Mouse (Mus musculus): ENCODE measurements at regions not wholly inside any gene's neighbourhood (a gene's known extent, or its start where the extent isn't known, plus 50 kb on each side); places are given as distances from the start of the nearest gene placed in this dataset.

DNA sequence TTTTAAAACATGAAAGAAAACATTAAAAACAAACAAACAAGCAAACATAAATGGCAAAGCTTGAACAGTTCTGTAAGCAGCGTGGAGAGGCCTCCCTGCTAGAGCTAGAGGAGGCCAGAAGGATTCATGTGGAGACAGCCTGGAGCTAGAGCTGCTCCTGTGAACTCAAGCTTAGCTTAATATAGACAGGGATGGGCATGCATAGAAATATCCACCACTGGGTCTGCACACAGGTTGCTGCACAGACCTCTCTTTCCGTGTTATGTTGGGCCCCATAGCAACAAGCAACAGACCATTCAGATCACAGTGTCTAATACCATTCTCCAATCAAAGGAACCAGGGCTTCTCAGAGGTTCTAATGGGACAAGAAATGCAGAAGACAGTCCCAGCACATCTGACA is 122.9 kb upstream of the Magi3 start:
- no peak for DNase-seq

DNA sequence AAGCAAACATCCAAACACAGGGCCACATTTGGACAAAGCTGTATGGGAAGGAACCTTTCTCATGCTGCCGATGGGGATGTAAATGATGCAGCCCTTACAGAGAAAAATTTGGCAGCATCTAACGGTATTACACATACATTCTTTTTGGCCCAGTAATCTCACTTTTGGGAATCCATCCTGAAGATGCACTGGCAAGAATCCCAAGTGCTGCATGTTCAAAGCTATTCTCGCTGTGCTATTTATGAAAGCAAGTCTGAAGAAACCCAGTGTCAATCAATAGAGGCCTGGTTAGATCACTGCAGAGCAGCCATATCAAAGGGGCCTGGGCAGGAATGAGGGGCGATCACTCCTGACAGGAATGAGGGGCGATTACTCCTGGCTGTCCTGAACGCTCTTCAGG is 122.0 kb upstream of the Magi3 start:
- no peak for DNase-seq

DNA sequence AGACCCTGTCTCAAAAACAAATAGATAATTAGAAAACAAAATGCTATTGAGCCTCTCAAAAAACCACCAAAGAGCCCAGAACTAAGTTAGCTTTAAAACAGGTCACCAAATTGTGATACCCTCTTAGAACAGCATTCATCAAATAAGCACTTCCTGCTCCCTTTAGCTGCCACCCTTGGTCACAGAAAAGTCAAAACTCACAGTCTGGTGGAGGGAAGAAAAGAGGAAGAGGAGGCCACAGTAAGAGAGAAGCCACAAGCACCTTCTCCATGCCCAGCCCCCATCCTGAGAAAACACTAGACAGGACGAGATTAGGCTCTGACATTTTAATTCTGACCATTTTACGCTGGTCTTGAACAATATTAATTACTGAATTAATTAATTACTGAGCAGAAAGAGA is 120.2 kb upstream of the Magi3 start:
- no peak for DNase-seq

DNA sequence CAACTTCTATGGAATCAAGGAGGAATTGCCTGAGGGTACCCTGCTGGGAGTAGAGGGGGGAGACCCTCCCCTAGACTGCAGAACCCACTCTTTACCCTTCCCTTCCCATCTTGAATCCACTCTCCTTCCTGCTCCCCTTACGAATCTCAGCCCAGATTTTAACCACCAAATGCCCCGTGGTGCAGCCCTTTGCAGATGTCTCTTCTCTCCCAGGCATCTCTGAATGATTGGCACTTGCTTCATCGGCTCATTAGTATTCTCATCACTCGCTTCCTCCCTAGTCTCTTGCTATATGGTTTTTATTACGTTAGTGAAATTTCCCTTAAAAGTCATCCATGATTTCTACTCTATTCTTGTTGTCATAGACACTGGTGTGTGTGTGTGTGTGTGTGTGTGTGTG is 116.7 kb upstream of the Magi3 start:
- DNase-seq: no peak

DNA sequence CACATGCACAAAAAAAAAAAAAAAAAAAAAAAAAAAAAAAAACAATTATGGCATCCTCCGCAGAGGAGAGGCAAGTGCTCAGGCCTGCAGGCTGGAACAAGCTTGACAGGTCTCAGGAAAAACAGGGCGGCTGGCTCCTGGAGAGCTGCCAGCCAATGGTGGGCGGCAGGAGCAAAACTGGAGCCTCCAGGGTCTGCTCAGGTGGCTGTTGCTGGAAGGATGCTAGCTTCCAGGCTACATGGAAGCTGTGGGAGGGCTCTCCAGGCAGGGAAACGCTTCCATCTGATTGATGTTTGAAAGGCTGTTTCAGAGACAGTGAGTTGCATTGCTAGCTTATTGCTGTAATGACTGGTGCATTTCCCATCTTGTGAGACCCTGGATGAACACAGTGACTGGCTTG is 116.1 kb upstream of the Magi3 start:
- no peak for DNase-seq

DNA sequence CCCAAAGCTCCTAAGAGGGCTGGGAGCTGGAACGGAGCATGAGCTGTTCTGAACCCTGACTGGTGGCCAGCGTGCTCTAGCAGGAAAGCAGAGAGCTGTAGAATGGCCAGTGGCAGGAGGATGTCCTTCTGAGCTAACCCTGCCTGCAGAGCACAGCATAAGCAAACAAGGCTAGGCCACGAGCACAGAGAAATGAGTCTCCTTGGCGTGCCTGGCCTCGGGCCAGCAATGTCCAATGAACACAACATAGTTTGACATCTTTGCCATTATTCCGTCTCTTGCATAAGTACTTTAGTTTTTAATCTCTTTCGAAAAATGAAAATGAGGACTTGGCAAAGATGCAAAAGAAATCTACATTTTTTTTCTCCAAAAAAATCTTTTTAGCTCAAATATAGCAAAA is 114.6 kb upstream of the Magi3 start:
- no peak for DNase-seq

DNA sequence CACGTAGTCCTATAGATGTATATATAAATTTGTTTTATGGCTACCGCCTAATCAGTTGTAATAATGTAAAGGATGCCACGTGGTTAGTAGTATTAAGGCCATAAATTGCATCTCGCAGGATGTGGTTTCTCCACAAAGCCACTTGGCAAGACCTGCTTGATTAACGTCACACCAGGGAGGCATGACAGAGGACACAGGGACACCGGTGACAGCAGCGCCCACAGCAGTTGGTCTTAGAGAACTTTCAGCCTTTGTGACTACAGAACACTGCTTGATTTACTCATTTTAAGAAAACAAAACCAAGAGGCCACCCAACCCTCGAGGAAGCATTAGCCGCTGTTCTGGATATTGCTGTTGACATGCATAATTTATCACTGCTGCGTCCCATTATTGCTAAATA is 113.2 kb upstream of the Magi3 start:
- no peak for DNase-seq

DNA sequence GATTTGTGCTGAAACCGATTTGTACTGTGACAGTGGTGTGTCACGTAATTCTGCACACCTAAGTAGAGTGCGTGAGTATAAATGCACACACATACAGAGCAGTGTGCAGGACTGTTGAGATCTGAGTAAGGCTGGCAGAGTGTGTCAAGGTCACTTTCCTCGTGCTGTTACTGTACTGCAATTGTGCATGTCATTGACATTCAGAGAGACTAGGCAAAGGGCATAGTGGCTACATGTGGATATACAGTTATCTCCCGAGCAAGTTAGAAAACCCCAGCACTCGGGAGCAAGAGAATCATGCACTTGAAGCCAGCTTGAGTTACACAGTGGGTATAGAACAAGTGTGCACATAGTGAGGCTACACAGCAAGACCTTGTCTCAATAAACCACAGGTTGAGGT is 110.5 kb upstream of the Magi3 start:
- no peak for DNase-seq

DNA sequence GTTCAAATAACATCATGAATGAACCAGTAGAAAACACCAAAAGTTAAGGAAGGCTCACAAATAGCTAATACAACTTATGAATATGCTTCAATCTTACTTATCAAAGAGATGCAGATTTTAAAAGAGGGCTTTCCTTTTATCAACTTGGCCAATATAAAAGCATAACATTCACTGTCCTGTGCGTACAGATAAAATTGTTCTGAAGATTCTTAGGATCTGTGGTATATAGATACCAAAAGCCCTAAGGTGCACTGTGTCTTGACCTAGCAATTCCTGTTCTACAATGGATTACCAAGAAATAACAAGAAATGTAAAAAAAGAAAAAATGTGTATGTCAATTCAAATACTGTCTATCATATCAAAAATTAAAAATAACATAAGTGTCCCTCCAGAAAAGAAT is 107.7 kb upstream of the Magi3 start:
- DNase-seq: no peak

DNA sequence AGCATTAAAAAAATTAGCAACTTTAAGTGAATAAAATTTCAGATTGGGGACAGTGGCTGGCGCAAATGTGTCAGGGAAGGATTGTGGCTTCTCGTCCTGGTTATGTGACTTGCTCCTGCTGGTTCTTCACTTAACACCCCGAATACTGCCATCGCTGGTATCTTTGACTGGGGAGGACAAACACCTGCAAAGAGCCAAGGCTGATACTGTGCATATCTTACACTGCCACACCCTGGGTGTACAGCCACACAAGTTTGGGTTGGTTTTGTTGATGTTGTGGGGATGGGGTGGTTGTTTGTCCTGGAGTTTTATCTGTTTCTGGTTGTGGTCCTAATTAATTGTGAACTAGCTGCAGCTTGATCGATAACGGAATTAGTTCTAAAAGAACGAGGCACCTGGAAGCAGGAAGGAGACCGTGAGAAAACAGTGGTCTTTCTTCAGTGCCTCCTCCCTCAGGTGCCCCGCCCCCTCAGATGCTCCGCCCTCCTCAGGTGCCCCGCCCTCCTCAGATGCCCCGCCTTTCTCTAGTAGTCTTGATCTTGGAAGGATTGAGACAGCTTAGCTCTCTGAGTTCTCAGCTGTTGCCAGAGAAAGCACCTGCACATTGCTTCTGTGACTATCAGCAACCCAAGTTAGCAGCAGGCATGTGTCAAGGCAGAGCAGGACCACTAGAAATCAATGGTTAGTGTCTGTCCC is 107.0 kb upstream of the Magi3 start:
- no peak for DNase-seq

DNA sequence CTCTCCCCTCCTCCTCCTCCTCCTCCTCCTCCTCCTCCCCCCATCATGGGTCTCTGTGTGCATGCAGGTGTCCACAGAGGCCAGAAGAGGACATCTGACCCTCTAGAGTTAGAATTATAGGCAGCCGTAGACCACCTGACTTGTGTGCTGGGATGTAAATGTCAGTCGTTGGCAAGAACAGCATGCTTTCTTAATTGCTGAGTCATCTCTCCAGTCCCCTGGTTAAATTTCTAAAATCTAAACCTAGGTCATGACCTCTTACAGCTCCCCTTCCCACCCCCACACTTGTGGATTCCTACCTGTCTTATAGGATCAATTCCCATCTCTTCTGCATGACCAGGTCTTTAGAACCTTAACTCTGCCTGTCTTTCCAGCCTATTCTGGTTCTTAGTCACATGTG is 102.4 kb upstream of the Magi3 start:
- no peak for DNase-seq

DNA sequence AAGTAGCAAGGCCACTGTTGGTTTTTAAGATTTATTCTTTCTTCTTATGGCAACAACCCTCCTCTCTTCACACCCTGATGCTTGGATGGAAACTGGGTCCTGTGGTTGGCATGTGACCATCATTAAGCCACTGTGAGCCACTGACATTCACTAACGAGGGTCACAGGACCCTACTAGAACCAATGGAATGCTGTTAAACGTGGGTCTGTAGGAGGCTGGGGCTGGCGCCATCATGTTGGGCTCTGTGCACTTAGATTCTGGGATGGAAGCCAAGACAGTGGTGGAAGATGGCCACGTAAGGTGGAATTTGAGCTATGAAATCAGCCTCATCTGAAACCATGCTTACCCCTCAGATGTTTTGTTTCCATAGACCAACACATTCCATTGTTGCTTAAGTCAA is 100.2 kb upstream of the Magi3 start:
- no peak for DNase-seq

DNA sequence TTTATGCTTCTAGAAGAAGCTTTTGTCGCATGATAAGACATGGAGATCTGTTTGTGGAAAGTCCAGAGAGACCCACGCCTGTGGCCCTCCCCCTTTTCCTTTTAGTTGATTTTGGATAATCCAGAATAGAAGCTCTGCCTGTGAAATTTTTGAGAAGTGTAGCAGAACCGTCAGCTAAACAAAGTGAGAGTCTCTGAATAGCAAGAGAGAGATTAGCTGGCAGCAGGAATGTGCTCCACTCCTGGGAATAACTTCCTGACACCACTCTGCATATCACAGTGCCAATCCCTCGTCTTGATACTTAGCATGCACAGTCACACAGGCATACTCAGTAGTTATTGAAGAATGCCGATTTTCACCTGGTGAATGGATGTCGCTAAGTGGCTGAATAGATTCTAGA is 99.2 kb upstream of the Magi3 start:
- no peak for DNase-seq

DNA sequence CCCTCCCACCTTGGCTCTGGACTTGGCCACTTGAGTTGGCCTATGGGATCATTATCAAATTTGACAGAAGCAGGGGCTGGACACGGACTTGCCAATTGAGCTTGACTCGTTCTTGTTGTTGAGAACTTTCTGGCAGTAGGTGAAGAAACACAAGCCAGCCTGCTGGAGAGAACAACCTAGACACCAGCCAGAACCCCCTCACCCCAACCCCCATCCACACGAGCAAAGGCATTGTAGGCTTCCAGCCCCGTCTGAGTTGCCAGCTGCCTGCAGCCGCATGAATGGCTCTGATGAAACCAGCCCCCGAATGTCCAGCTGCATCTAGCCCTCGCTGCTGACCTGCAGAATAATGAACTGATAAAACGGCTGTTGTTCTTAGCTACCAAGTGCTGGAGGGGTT is 98.7 kb upstream of the Magi3 start:
- no peak for DNase-seq

DNA sequence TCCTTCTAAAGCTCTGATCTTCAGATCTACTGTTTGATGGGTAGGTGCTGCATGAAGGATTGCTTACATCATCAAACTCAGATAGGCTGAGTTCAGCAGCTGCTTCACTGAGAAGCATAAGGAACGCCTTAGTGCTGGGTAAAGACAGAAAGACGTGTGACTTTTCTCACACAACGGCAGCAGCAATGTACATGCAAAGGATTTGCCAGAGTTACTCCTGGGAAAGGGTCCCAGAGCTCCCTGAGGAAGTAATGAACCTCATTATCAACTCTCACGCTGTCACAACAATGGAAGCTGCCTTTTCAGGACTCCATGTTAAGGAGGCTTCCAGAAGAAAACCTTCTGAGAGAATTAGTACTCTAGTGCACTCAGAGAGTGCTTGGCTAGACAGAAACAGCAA is 97.4 kb upstream of the Magi3 start:
- DNase-seq: no peak

DNA sequence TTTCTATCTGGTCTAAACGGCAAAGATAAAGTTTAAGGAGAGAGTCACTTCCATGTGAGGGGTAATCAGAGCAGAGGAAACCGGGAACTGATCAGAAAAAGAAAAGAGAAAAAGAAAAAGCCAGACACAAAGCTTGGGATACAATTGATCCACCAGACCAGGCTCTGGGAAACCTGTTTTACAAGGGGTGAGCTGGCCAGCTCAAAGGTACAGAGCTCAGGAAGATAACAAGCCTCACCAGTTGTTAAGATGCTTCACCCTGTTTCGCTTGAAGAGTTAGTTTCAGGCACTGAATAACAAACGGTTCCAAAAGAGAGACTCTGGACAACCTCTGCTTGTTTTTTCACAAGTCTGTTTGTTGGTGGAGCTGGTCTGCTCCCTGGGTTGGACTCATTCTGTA is 92.9 kb upstream of the Magi3 start:
- no peak for DNase-seq

DNA sequence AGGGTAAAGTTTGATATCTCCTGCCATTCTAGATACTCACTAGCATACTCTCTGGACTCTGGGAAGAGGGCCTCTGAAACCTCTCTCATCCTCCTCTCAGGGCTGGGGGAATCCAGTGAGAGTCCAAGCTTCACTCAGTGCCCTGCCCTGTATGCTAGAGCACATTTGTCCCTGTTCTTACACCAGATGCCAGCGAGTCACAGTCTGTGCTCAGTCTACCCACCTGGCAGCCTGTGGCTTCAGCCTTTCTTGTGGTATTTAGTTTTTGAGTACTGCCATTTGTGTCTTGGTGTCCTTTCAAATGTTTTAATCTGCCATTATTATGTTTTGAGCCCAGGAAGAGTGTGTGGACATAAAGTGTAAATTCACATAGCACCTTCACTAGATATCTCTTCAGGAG is 86.8 kb upstream of the Magi3 start:
- DNase-seq: no peak

DNA sequence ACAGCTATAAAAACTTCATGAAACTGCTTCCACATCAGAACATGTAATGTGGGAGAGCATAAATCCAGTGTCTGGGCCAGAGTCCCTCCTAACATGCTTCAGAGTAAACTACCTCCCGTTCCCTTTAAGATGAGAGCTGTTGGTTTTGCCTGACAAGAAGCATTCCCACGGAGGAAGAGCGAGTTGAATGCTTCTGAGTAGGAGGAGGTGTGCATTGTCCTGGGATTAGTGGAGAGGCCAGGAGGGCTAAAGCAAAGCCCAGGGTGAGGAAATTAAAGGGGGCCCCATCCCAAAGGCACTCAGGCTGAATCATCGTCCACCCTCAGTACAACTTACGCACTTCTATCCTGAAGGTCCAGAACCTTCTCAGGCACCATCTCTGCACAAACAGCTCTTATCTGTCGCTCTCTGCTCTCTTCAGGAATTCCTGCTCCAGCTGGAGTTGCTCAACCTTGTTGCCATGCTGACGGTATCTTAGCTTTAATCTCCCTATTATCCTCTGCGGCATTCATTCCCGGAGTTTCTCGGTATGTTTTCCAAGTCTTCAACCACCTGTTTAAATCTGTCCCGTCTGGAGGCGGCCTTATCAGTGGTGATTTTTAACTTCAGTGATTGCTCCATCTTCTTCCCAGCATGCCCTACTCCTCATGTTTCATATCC is 85.9 kb upstream of the Magi3 start:
- DNase-seq: no peak

DNA sequence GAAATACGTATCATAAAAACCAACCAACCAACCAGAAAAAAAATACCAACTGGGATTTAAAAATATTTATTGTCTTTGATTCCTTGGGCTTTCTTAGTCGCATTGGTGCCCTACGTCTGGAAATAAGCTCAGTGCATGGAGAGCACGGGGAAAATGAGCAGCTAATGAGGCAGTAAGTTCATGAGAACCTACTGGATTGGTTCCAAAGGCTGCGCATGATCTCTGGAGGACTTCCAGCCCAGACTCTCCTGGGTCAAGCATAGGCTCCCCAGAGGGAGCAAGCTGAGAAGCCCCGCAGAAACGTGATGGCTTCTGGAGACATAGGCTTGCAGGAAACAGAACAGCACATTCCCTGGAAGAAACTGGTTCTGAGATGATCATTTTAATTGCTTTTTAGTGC is 83.4 kb upstream of the Magi3 start:
- DNase-seq: no peak

DNA sequence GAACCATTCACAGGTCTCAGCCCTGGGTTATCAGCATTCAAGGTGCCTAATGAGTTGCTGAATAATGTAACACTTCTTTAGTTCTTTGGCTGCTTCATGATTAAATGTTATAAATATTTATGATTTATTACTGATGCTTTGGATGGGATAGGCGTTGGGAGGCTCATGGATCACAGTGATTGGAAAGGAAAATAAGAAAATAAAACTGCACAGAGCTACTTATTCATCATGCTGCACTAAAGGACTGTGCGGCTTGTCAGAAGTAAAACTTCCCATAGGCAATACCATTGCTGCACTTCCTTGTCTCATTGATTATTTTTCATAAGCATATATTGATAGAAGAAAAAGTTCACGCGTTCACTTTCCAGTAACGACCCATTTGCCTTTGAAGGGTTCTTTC is 80.0 kb upstream of the Magi3 start:
- no peak for DNase-seq

DNA sequence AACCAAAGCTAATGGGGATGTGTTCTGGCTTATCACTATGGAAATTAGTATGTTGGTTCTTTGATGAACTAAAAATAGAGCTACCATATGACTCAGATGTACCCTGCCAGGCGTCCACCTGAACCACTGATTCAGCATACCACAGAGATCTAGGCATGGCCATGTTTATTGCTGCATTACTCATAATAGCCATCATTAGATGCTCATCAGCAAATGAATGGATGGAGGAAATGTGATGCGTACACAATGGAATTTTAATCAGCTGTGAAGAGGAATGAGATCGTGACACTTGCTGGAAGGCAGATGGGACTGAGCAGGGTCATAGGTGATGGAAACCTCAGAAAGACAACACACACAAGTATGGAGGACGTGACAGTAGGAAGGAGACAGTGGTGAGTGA is 78.7 kb upstream of the Magi3 start:
- no peak for DNase-seq

DNA sequence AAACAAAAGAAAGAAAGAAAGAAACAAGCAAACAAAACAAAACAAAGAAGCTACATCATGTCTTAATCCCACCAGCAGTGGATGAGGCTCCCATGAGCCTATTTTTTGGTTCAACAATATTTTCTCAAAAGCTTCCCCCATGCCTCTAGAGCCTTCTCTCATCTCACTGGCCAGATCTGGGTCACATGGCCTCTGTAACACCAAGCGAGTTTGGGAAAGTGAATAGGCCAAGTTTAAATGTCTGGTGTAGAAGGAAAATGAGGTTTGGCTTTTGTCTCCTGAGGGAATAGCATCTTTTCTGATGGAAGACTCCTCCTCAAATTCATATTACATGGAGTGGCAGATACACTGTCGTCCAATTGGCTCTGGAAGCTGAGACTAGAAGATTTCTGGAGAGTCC is 78.2 kb upstream of the Magi3 start:
- DNase-seq: no peak

DNA sequence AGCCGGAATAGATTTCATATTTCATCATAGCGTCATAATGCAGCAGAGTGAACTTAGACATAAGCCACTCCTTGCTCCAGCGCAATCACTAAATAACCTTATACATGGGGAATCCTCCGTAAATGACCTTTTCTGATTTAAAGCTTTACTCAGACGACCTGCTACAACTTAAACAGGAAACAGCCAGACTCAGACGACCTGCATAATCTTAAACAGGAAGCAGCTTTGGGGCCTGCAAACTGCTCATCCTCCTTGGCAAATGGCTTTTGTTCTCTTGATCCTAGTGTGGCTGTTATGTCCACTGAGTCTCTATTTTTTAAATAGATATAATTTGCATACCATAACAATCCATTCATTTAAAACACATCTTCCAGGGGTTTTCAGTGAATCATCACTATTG is 76.9 kb upstream of the Magi3 start:
- peak in 1 of 2 experiments; percentile 9 for DNase-seq

DNA sequence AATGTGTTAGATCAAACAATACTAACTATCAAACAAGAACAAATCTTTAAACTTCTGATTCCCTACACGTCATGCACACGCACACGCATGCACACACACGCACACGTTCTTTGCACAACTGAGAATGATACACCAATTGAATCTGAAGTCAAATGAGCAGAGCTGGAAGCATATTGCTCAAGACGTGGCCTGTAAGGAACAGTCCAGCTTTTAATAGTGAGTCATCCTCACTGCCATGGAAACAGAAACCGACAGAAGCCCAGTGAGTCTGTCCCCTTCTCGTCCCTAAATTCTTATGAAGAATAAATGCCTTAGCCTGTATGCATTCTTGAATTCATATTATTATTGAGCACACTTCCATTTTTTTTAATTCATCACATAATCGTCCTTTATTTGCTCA is 75.7 kb upstream of the Magi3 start:
- no peak for DNase-seq

DNA sequence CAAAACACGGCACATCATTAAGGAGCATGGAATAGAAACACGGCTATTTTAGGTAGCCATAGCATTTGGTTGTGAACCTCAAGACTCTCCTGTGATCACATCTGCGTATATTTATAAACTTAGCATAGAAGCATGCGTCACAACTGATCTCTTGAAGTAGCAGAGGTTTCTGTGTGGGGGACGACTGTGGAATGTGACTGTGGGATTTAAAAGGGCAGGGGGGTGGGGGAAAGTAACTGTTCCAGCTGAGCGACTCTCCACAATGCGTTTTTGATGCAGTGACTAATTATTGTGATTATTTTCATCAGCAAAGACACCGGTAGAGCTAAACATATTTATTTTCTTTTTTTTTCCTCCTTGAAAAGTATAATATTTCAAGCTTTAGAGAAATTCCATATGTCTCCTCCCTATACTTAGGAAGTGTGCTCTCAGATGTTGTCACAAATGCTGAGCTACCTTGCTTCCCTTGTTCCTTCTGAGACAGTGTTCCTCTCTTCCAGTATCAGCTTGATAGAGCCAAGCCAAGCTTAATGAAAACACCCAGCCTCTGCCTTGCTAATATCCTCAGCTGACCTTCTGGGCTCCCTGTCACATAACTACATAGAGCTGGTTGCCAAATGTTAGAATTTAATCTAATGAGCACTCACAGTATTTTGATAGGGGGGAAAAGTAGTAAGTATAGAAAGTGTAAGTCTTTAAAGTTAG is 75.0 kb upstream of the Magi3 start:
- DNase-seq: no peak

Data from thymus, adult 18-20 months (tissue).